Mouse (Mus musculus) bone marrow macrophage, adult 2 months (primary cell): Measurements from ENCODE around the gene Tex12.

Source experiments
- CTCF ChIP-seq: IDR thresholded peaks from 2 replicates; pipeline ENCODE4 v1.5.1; 2012; ENCODE audit warnings: low read depth, mild to moderate bottlenecking, low read length, moderate library complexity
- POLR2A ChIP-seq: IDR thresholded peaks from 2 replicates; pipeline ENCODE4 v1.6.1; 2012; ENCODE audit warnings: mild to moderate bottlenecking, low read depth, low read length, borderline replicate concordance

DNA sequence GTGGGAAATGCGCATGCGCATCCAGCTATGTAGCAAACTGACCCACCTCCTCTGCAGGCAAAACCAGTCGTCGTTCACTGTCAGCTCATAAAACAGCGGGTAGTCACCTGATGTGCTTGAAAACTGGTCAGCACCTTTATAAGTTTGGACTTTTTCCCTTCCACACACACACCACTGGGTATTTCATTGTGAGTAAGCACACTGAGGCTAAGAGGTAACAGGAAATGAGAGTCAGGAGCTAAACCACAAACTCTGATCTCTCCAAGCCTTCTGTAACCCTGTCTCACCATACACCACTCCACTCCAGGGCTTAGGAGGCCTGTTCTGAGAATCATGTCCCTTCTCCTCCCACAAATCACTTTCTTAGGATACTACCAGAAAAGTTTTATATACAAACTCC, 35.5 kb downstream of the Tex12 start:
- TF ChIP-seq POLR2A (no peak), CTCF (no peak)
